Mouse (Mus musculus) heart, adult 2 months (tissue): Measurements from ENCODE around the gene Nlgn3. TPM values are rescaled to one million over a fixed set of nuclear protein-coding genes. Genes with fewer than 3 reads are reported as not detected.

ENCODE experiments used
- DNase-seq, 2 experiments: peaks; one replicate each; pipeline ENCODE4 v3.0.0; 2021
- H3K27ac ChIP-seq: fragments of 200-600 bp; 2 replicates; pipeline ENCODE4 v1.8.1; 2022
- H3K27me3 ChIP-seq: fragments of 200-500 bp; 2 replicates; pipeline ENCODE4 v1.6.1; 2012; ENCODE audit warnings: mild to moderate bottlenecking, low read length, inconsistent platforms, mixed read lengths; ENCODE audit not compliant: control insufficient read depth, insufficient read depth
- H3K36me3 ChIP-seq: fragments of 200-500 bp; 2 replicates; pipeline ENCODE4 v1.6.1; 2012; ENCODE audit warnings: low read length, inconsistent platforms; ENCODE audit not compliant: control insufficient read depth, insufficient read depth
- H3K4me1 ChIP-seq: fragments of 200-500 bp; 2 replicates; pipeline ENCODE4 v1.6.1; 2011; ENCODE audit warnings: low read length; ENCODE audit not compliant: control insufficient read depth, insufficient read depth
- H3K4me3 ChIP-seq: fragments of 200-600 bp; 2 replicates; pipeline ENCODE4 v1.8.1; 2022
- H3K79me2 ChIP-seq: fragments of 200-500 bp; replicated peaks from 2 replicates; pipeline ENCODE4 v1.6.1; 2012; ENCODE audit warnings: mild to moderate bottlenecking, inconsistent platforms, low read length, moderate library complexity, mixed read lengths; ENCODE audit not compliant: control insufficient read depth, insufficient read depth
- H3K9ac ChIP-seq: fragments of 200-500 bp; 2 replicates; pipeline ENCODE4 v1.6.1; 2012; ENCODE audit warnings: low read depth, mild to moderate bottlenecking, control low read depth, inconsistent platforms, low read length, mixed read lengths
- CTCF ChIP-seq: fragments of 200-600 bp; IDR thresholded peaks from 2 replicates; pipeline ENCODE4 v1.8.1; 2022; ENCODE audit warnings: antibody characterized with exemption, mild to moderate bottlenecking, moderate library complexity
- EP300 ChIP-seq: fragments of 200-500 bp; IDR thresholded peaks from 2 replicates; pipeline ENCODE4 v1.6.1; 2011; ENCODE audit warnings: low read depth, low read length, control low read depth; ENCODE audit not compliant: insufficient read depth
- POLR2A ChIP-seq: fragments of 200-500 bp; IDR thresholded peaks from 2 replicates; pipeline ENCODE4 v1.6.1; 2011; ENCODE audit warnings: mild to moderate bottlenecking, low read depth, low read length, control low read depth; ENCODE audit not compliant: insufficient read depth
- WGBS: fragments of 180-500 bp; shearing (Covaris S2); methylation state at CpG from one replicate; pipeline ENCODE4 v1.1.7; 2018; 5-methylcytosine and 5-hydroxymethylcytosine counted together
- intact Hi-C: fragments of 180-260 bp; cut with DNase I; formaldehyde crosslinking; loops from one replicate; pipeline ENCODE4 v1.15.1; 2025
- polyA plus RNA-seq: library from polyadenylated mRNA; depleted of rRNA; stranded (reverse); fragments of >200 nt; gene quantifications from 2 replicates; pipeline ENCODE4 v1.2.3, GENCODE M21; 2012
- total RNA-seq, 2 experiments: library from RNA; stranded (reverse); gene quantifications; 2 replicates each; pipeline ENCODE4 v1.2.3; 2021

Gene Nlgn3
- total and polyA plus RNA-seq, 3 experiments = 0.20 to 1.0 (median 0.42) TPM

DNA sequence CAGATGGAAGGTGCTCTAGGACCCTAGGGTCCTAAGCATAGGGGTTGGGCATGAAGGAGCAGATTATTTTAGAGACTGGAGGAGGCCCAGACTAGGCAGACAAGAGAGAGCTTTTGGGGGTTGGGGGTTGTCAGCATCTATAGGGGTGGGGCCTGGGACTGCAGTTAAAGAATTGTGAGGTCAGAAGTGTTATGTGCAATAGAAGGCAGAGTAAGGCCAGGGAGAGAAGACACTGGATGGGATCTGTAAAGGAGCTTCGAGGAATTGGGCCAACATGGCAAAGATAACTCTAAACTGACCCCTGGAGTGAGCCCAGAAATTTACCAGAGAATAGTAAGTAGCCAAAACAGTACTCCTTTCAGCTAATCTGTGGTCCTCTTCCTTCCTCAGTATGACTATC lies 35.1 kb upstream of the Nlgn3 start, which contains the start of gene Gm614:
Gene Gm614, minus strand, starts transcription at position 101 of the 400 bp plus-strand sequence.
- no peaks in the 10 kb centered on the region for H3K36me3 ChIP-seq
- no peak within 1 kb of the TSS for H3K4me3 ChIP-seq
- no peak for DNase-seq
- WGBS = 64% methylated on average over 1 of the region's 1 CpGs
- no peaks in the 10 kb centered on the region for H3K79me2 ChIP-seq
- H3K4me1 ChIP-seq = no peaks in the 10 kb centered on the region
- no peak for TF ChIP-seq CTCF
- no peak for TF ChIP-seq POLR2A
- TF ChIP-seq EP300 = no peak
- no peaks in the 10 kb centered on the region for H3K27me3 ChIP-seq
- no peak within 1 kb of the TSS for H3K27ac ChIP-seq
- intact Hi-C loops = no loop called here
- no peak within 1 kb of the TSS for H3K9ac ChIP-seq

DNA sequence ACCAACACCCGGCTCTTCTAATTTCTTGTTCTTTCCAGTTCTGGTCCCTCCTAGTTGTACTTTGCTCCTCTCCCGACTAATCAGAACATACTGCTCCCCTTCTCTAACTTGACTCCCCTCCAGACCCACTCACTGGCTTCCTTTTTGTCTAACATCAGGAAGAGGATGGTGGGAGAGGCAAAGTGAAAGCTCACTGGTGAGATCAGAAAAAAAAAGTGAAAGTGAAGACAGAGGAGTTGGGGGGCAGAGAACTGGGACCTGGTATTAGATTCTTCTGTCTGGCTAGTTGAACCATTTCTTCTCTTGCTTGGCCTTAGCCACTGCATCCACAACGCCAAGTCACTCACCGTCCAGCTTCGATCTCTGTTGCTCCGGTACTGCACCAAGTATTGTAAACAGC lies 32.3 kb upstream of the Nlgn3 start:
- intact Hi-C loops = no loop called here
- 82% methylated on average over 6 of the region's 6 CpGs for WGBS

DNA sequence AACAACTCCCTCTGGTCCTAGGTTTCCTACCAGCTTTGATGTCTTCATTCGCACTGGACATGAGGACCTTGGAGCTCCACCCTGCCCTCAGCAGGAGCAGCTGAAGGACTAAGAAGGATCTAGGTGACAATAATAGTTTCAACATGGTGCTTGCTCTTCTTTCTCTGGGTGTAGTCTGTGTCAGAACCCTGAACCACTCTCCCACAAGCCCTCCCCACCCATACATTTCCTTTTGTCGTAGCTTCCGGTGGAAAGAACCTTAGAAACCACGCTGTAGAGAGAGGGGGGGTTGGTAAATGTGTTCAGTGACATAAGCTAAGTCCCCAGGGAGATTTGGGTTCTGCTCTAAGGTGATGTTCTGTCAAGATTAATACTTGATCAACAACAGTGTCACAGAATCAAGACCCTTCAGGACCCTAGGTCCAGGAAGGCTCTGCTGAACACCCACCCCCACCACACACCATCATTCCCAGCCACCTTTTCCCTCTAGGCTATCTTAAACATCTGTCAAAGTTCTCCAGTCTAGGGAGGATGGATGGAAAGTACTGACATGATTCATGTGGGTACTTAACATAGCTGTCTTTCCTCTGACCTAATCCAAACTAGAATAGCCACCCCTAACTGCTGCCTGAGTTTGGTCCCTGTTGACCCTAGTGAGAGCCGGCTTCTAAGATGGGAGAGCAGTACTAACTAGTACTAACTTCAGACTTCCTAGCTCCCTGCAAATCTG lies 30.8 kb upstream of the Nlgn3 start, which contains the start of gene Il2rg:
Gene Il2rg, minus strand, starts transcription at position 231 of the 730 bp plus-strand sequence.
- peak within 1 kb of the TSS; percentile 66 for H3K27ac ChIP-seq
- WGBS = 42% methylated on average over 5 of the region's 5 CpGs
- peak in 1 of 2 experiments; percentile 23 for DNase-seq
- H3K27me3 ChIP-seq = no peaks in the 10 kb centered on the region
- peak; percentile 39; the same call in 1 of the 2 replicates for TF ChIP-seq POLR2A
- TF ChIP-seq EP300 = no peak
- no peak for TF ChIP-seq CTCF
- peak within 1 kb of the TSS; percentile 0; the same call in 1 of the 2 replicates for H3K4me3 ChIP-seq
- H3K4me1 ChIP-seq = no peaks in the 10 kb centered on the region
- intact Hi-C loops = no loop called here
- H3K36me3 ChIP-seq = no peaks in the 10 kb centered on the region
- no peaks in the 10 kb centered on the region for H3K79me2 ChIP-seq
- peak within 1 kb of the TSS; percentile 60 for H3K9ac ChIP-seq

More for the DNA sequence above, 32.3 kb upstream of the Nlgn3 start:
- H3K4me3 ChIP-seq = no peak overlapping the region
- TF ChIP-seq EP300 (no peak), CTCF (no peak), POLR2A (no peak)
- no peaks in the 10 kb centered on the region for H3K4me1 ChIP-seq
- no peaks in the 10 kb centered on the region for H3K27me3 ChIP-seq
- no peaks in the 10 kb centered on the region for H3K79me2 ChIP-seq
- no peak overlapping the region for H3K9ac ChIP-seq
- no peak for DNase-seq
- H3K27ac ChIP-seq = no peak overlapping the region
- H3K36me3 ChIP-seq = no peaks in the 10 kb centered on the region

DNA sequence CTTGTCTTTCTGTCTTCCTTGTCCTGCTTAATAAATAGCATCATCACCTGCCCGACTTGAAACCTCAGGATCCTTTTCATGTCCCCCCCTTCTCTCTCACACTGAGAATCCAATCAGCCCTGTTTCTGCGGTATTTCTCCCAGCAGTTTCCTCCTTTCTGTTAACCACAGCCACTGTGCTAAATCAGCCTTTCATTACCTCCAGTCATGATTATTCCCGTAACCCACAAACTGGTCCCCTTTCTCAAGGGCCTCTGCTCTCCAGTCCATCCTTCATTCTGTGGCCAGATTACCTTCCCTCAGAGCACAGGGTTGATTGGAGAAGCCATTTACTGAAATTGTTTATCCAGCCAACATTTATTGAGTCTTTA lies 30.2 kb upstream of the Nlgn3 start, which contains the start of gene Gm20489:
Gene Gm20489, minus strand, starts transcription at position 269 of the 370 bp plus-strand sequence.
- DNase-seq = no peak
- Histone ChIP-seq H3K36me3 (no peaks in the 10 kb centered on the region), H3K79me2 (no peaks in the 10 kb centered on the region), H3K27me3 (no peaks in the 10 kb centered on the region), H3K4me3 (peak within 1 kb of the TSS; percentile 0; the same call in 1 of the 2 replicates), H3K9ac (peak within 1 kb of the TSS; percentile 60), H3K27ac (peak within 1 kb of the TSS; percentile 66), H3K4me1 (no peaks in the 10 kb centered on the region)
- intact Hi-C loops = no loop called here
- 58% methylated on average over 3 of the region's 3 CpGs for WGBS
- TF ChIP-seq EP300 (no peak), CTCF (no peak), POLR2A (no peak)

DNA sequence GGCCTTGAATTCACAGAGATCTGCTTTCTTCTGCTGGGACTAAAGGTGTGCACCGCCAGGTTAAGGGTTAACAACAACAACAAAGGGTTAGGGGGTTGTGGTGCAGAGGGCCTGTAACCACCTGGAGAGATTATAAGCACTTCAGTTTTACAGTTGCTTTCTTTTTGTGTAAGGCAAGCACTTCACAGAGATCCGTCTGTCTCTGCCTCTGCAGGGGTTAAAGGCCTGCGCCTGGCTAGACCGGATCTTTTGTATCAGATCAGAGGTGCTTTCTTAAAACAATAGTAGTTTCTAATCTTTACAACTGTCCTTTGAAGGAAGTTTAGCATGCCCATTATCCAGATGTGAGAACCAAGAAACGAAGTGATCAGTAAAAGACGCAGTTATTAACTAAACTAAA lies 25.6 kb upstream of the Nlgn3 start:
- peak overlapping the region; percentile 63 for H3K4me3 ChIP-seq
- TF ChIP-seq EP300 = no peak
- TF ChIP-seq POLR2A = no peak
- TF ChIP-seq CTCF = no peak
- H3K79me2 ChIP-seq = no peaks in the 10 kb centered on the region
- H3K27me3 ChIP-seq = no peaks in the 10 kb centered on the region
- H3K4me1 ChIP-seq = peaks cover 2% of the 10 kb centered on the region; the same call in 1 of the 2 replicates
- H3K27ac ChIP-seq = peak overlapping the region; percentile 51; the same call in 1 of the 2 replicates
- H3K36me3 ChIP-seq = no peaks in the 10 kb centered on the region
- DNase-seq = no peak
- WGBS = 29% methylated on average over 6 of the region's 6 CpGs
- H3K9ac ChIP-seq = no peak overlapping the region
- intact Hi-C loops = loop anchor here (2.0 to 5.0 kb wide), 4 partner anchors 19 to 141 kb away; partner anchors contain the start of genes Foxo4 and Snx12
